Mouse (Mus musculus) bone marrow, adult 2 months (tissue): Measurements from ENCODE around the gene Gfer. TPM values are rescaled to one million over a fixed set of nuclear protein-coding genes. Genes with fewer than 3 reads are reported as not detected.

Experiments used
- H3K27ac ChIP-seq: fragments of 200-500 bp; 2 replicates; pipeline ENCODE4 v1.5.1; 2012; ENCODE audit warnings: low read depth, mild to moderate bottlenecking, control low read depth, inconsistent platforms, low read length; ENCODE audit not compliant: control insufficient read depth, poor library complexity, insufficient read depth
- H3K4me1 ChIP-seq: fragments of 200-500 bp; 2 replicates; pipeline ENCODE4 v1.6.1; 2011; ENCODE audit warnings: low read length; ENCODE audit not compliant: control insufficient read depth, insufficient read depth
- H3K4me3 ChIP-seq: fragments of 200-500 bp; replicated peaks from 2 replicates; pipeline ENCODE3; 2011; ENCODE audit warnings: mild to moderate bottlenecking, low read depth, low read length, control low read depth; ENCODE audit not compliant: control insufficient read depth
- CTCF ChIP-seq: fragments of 200-500 bp; IDR thresholded peaks from 2 replicates; pipeline ENCODE4 v1.5.1; 2011; ENCODE audit warnings: low read length, control low read depth; ENCODE audit not compliant: control insufficient read depth, insufficient read depth
- POLR2A ChIP-seq: fragments of 200-500 bp; IDR thresholded peaks from 2 replicates; pipeline ENCODE4 v1.6.1; 2011; ENCODE audit warnings: low read depth, mild to moderate bottlenecking, control low read depth, low read length, borderline replicate concordance; ENCODE audit not compliant: control insufficient read depth
- WGBS: fragments of 180-500 bp; shearing (Covaris S2); methylation state at CpG from one replicate; pipeline ENCODE4 v1.1.7; 2018; 5-methylcytosine and 5-hydroxymethylcytosine counted together
- polyA plus RNA-seq: library from polyadenylated mRNA; stranded (reverse); fragments of >200 nt; gene quantifications from 2 replicates; pipeline ENCODE4 v1.2.4, GENCODE M21; 2011; ENCODE audit warnings: low replicate concordance; ENCODE audit not compliant: missing spikeins, insufficient read depth, insufficient read length

Gene Gfer
- polyA plus RNA-seq, 1 experiment = 42.9 TPM

DNA sequence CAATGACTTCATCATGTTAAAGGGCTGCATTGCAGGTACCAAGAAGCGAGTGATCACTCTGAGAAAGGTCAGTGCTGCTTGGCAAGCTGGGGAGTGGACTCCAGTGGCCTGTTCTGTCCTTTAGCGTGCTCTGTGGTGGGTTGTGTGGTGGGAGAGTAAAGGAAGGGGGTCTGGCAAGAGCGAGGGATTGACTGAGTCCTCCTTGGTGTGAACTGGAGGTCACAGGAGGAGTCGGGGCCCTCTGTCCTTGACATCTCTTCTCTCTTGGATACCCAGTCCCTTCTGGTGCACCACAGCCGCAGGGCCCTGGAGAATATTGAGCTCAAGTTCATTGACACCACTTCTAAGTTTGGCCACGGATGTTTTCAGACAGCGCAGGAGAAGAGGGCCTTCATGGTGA is 39.5 kb upstream of the Gfer start:
- H3K4me3 ChIP-seq = no peak overlapping the region
- H3K4me1 ChIP-seq = no peaks in the 10 kb centered on the region; the same call in 1 of the 2 replicates
- WGBS = 79% methylated on average over 7 of the region's 7 CpGs
- H3K27ac ChIP-seq = peak overlapping the region; percentile 78
- TF ChIP-seq CTCF (no peak), POLR2A (no peak)

DNA sequence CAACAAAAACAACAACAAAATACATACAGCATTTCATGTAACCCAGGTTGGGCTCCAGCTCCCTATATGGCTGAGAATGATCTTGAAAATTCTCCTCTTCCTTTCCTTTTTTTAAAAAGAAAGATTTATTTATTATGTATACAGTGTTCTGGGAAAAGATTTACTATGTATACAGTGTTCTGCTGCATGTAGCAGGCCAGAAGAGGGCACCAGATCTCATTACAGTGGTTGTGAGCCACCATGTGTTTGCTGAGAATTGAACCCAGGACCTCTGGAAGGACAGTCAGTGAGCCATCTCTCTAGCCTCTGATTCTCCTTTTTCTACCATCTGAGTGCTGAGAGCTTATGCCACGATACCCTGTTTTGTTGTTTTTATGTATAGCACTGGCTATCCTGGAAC is 38.6 kb upstream of the Gfer start:
- no peak overlapping the region for H3K27ac ChIP-seq
- no peaks in the 10 kb centered on the region; the same call in 1 of the 2 replicates for H3K4me1 ChIP-seq
- WGBS = 77% methylated on average over 1 of the region's 1 CpGs
- H3K4me3 ChIP-seq = no peak overlapping the region
- no peak for TF ChIP-seq POLR2A
- TF ChIP-seq CTCF = no peak

DNA sequence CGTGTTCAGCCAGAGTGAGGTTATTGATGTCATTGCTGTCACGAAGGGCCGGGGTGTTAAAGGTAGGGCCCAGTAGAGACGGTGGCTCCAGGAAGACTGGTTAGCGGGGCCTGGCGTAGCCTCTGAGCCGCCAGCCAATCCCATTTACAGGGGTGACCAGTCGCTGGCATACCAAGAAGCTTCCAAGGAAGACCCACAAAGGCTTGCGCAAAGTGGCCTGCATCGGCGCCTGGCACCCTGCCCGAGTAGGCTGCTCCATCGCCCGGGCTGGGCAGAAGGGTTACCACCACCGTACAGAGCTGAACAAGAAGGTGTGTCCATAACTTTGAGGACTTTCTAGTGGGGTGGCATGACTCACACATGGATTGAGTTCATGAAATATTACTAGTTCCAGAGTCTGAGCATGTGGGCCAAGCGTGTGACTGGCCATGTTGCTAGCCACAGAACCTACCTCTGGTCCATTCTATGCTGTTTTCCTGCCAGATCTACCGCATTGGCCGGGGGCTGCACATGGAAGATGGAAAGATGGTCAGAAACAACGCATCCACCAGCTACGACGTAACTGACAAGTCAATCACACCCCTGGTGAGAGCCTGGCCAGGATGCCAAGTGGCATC is 37.6 kb upstream of the Gfer start:
- no peaks in the 10 kb centered on the region; the same call in 1 of the 2 replicates for H3K4me1 ChIP-seq
- no peak overlapping the region for H3K4me3 ChIP-seq
- WGBS = 79% methylated on average over 21 of the region's 21 CpGs
- TF ChIP-seq POLR2A = no peak
- TF ChIP-seq CTCF = no peak
- no peak overlapping the region for H3K27ac ChIP-seq

DNA sequence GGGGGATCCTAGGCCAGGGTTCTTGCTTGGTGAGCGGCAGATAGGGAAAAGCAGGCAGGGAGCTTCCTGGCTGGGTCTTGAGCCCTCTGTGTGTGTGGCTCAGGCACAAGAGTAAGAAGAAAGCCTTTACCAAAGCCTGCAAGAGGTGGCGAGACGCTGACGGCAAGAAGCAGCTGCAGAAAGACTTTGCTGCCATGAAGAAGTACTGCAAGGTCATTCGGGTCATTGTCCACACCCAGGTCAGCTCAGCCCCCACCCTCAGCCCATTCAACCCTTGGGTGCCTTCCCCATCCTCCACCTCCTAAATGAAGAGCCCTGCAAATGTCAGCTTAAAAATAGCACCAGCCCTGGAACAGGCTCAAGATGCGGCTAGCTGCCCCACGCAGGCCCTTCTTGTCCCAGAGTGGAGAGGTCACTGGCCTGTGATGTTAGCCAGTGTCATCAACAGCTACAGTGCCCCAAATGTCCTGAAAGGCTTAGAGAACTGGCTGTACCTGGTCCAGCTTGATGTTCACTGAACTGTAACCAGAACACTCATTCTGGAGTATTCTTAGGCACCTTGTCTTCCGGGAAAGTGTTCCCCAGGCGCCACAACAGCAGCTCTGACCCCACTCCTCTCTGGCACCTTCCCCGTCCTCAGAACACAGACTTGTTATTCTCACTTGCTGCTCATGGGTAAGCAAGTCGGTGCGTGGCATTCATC is 36.4 kb upstream of the Gfer start:
- Histone ChIP-seq H3K4me3 (no peak overlapping the region), H3K4me1 (no peaks in the 10 kb centered on the region; the same call in 1 of the 2 replicates), H3K27ac (no peak overlapping the region)
- WGBS = 84% methylated on average over 12 of the region's 12 CpGs
- TF ChIP-seq CTCF (no peak), POLR2A (no peak)

DNA sequence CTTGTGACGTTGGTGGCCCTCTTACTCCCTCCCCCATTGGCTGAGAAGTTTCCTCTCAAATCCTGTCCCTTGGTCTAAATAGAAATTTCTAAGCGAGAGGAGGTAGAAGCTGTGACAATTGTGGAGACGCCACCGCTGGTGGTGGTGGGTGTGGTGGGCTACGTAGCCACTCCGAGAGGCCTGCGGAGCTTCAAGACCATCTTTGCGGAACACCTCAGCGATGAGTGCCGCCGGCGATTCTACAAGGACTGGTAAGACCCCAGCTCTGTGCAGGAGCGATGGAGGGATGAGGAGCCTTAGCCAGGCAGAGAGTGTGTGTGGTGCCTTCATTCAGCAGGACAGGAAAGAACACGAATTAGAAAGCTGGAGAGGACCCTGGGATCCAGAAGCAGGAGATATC is 34.8 kb upstream of the Gfer start:
- WGBS = 78% methylated on average over 14 of the region's 14 CpGs

DNA sequence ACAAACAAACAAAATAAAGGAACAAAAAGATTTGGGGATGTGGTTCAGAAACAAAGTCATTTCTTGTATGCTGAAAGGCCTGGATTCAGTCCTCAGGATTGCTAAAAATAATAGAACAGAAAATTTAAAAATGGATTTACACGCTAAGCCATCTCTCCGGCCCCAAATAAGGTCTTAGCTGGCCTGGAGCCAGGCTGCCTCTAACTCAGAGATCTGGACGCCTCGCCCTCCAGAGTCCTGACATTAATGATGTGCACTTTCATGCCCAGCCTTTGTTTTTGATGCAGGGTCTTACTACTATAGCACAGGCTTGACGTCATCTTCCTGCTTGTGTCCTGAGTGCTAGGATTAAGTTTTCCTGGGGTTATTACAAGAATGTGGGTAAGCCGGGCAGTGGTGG is 33.1 kb upstream of the Gfer start:
- Histone ChIP-seq H3K4me3 (no peak overlapping the region), H3K4me1 (no peaks in the 10 kb centered on the region), H3K27ac (no peak overlapping the region)
- 82% methylated on average over 6 of the region's 6 CpGs for WGBS
- no peak for TF ChIP-seq POLR2A
- no peak for TF ChIP-seq CTCF

More for the DNA sequence above, 34.8 kb upstream of the Gfer start:
- H3K4me1 ChIP-seq = no peaks in the 10 kb centered on the region; the same call in 1 of the 2 replicates
- H3K4me3 ChIP-seq = no peak overlapping the region
- TF ChIP-seq CTCF = no peak
- no peak for TF ChIP-seq POLR2A
- H3K27ac ChIP-seq = no peak overlapping the region

DNA sequence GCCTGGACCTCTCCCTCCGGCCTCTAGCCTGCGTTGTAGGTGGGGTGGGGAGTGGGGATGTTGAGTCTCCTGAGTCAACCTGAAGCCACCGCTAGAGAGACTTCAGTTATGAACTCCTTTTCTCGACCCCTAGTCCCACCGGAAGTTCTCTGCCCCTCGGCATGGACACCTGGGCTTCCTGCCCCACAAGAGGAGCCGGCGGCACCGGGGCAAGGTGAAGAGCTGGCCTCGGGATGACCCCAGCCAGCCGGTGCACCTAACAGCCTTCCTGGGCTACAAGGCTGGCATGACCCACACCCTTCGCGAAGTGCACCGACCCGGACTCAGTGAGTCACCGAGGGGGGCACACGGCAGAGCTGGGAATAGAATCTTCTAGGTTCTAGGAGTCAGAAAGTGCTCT is 32.2 kb upstream of the Gfer start:
- TF ChIP-seq CTCF = no peak
- TF ChIP-seq POLR2A = no peak
- Histone ChIP-seq H3K4me3 (no peak overlapping the region), H3K27ac (no peak overlapping the region), H3K4me1 (no peaks in the 10 kb centered on the region; the same call in 1 of the 2 replicates)
- WGBS = 77% methylated on average over 17 of the region's 17 CpGs

DNA sequence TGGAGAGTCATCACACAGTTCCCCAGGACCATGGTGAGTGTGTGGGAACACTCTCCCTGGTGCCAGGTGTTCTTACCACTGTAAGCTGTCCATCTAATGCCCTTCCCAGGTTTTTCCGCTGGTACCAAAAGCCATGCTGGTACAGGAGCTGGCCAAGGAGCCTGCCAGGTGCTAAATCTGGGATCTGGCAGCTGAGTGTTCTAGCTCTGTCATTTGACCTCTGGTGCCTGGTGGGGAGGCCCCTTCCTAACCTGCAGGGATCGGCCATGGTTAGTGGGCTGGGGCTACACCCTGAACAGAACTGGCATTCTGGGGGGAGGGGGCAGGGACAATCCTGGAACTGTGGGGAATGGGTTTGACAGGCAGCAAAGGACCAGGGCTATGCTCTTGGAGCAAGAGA is 31.7 kb upstream of the Gfer start, which contains the start of gene Rpl3l:
Gene Rpl3l, plus strand, starts transcription at position 203 of the 400 bp plus-strand sequence.
- H3K4me1 ChIP-seq = no peaks in the 10 kb centered on the region; the same call in 1 of the 2 replicates
- 76% methylated on average over 2 of the region's 2 CpGs for WGBS
- TF ChIP-seq POLR2A = no peak
- no peak for TF ChIP-seq CTCF
- no peak within 1 kb of the TSS for H3K27ac ChIP-seq
- H3K4me3 ChIP-seq = no peak within 1 kb of the TSS
